Mouse (Mus musculus): Measurements from ENCODE around the gene Snrpd3.

DNA sequence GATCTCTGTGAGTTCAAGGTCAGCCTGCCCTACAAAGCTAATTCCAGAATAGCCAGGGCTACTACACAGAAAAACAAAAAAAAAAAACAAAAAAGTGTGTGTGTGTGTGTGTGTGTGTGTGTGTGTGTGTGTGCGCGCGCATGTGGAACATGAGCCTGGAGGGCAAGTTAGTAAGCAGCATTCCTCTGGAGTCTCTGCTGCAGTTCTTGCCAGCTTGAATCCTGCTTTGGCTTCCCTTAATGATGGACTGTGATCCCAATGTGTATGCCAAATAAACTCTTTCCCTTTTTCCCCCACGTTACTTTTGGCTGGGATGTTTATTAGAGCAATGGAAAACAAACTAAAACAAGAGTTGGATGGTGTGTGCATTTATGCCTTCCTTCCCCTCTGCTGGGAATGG lies 4.3 kb downstream of the Snrpd3 start:
- TF ChIP-seq GATA1 (IDR thresholded peaks at IDR 0.05; ENCODE audit: borderline replicate concordance, low read length) (no peak), FLI1 (IDR thresholded peaks at IDR 0.05; ENCODE audit: low read length) (no peak)
